Mouse (Mus musculus) spleen, adult 2 months (tissue): ENCODE measurements around the gene Sgk1. TPM values are rescaled to one million over a fixed set of nuclear protein-coding genes. Genes with fewer than 3 reads are reported as not detected.
A peak's percentile ranks its signal among the peaks of the same experiment; 100 is the strongest.

Experiments used
- DNase-seq, 2 experiments: peaks; one replicate each; pipeline versions ENCODE4 v3.0.0 to v3.0.0-alpha.2; 2012 to 2021; ENCODE audit warnings: low spot score in 2 of 2, low read depth in 1 of 2
- H3K27ac ChIP-seq: fragments of 200-500 bp; 2 replicates; pipeline ENCODE4 v1.5.1; 2012; ENCODE audit warnings: low read length, inconsistent platforms; ENCODE audit not compliant: insufficient read depth
- H3K27me3 ChIP-seq: fragments of 200-500 bp; 2 replicates; pipeline ENCODE4 v1.6.1; 2012; ENCODE audit warnings: mild to moderate bottlenecking, moderate library complexity, low read length, inconsistent platforms; ENCODE audit not compliant: control insufficient read depth, insufficient read depth
- H3K36me3 ChIP-seq: fragments of 200-500 bp; 2 replicates; pipeline ENCODE4 v1.6.1; 2012; ENCODE audit warnings: mild to moderate bottlenecking, low read length, inconsistent platforms; ENCODE audit not compliant: control insufficient read depth, insufficient read depth
- H3K4me1 ChIP-seq: fragments of 200-500 bp; 2 replicates; pipeline ENCODE4 v1.6.1; 2011; ENCODE audit warnings: inconsistent platforms; ENCODE audit not compliant: control insufficient read depth, insufficient read depth, insufficient read length
- H3K4me3 ChIP-seq: fragments of 200-500 bp; 2 replicates; pipeline ENCODE4 v1.5.1; 2011; ENCODE audit warnings: mild to moderate bottlenecking, inconsistent platforms; ENCODE audit not compliant: insufficient read depth, insufficient read length; ENCODE audit errors: extremely low read depth
- CTCF ChIP-seq: fragments of 200-500 bp; IDR thresholded peaks from 2 replicates; pipeline ENCODE4 v1.5.1; 2011; ENCODE audit warnings: mild to moderate bottlenecking, inconsistent platforms; ENCODE audit not compliant: insufficient read depth, insufficient read length, insufficient replicate concordance; ENCODE audit errors: extremely low read depth
- POLR2A ChIP-seq: fragments of 200-500 bp; IDR thresholded peaks from 2 replicates; pipeline ENCODE4 v1.6.1; 2011; ENCODE audit warnings: low read depth, low read length, inconsistent platforms
- WGBS: fragments of 180-500 bp; shearing (Covaris S2); methylation state at CpG from one replicate; pipeline ENCODE4 v1.1.7; 2018; 5-methylcytosine and 5-hydroxymethylcytosine counted together
- polyA plus RNA-seq: library from polyadenylated mRNA; depleted of rRNA; stranded (reverse); fragments of >200 nt; gene quantifications from 2 replicates; pipeline ENCODE4 v1.2.3, GENCODE M21; 2012

The Sgk1 gene
- polyA plus RNA-seq, 1 experiment, result 15.8 TPM

DNA sequence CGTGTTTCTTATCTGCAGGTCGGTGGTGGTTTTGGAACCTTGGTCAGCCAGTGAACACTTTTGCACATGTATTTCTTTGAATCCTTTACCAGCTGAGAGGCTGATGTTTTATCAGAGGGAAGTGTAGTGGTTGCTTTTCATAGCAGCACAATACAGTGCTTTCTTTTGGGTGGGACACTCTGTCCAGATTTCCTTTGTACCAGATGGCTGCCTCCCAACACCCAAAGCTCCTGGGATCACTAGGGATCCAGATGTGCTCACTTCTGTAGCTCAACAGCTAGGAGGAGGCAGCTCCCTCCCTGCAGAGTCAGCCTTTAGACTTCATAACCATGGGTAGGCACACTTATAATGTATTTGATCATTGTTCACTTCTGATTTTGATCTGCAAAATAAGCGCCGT is 70.5 kb downstream of the Sgk1 start:
- WGBS, result 88% methylated on average over 4 of the region's 4 CpGs
- H3K27me3 ChIP-seq, result no peaks in the 10 kb centered on the region
- H3K4me1 ChIP-seq, result no peaks in the 10 kb centered on the region
- DNase-seq, result no peak
- H3K36me3 ChIP-seq, result no peaks in the 10 kb centered on the region
- TF ChIP-seq POLR2A (no peak), CTCF (no peak)
- H3K4me3 ChIP-seq, result no peak overlapping the region
- no peak overlapping the region for H3K27ac ChIP-seq

DNA sequence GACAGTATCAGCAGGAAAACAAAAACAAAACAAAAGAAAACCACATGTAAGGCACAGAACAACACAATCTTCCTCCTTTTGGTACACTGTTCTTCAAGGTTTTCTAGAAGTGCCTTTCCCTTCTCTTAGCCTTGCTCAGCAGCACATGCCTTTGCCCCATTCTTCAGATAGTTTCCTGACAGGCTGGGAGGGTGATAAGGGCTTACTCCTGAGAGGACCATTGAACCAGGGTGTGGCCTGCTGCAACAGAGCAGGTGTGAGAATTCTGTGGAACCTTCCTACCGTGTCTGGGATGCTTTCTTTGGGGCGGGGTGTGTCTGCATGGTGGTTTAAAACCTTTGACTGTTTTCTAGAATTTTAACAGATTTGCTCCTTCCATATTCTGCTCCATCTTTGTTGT is 79.1 kb downstream of the Sgk1 start:
- WGBS, result 85% methylated on average over 2 of the region's 2 CpGs
- no peaks in the 10 kb centered on the region for H3K27me3 ChIP-seq
- H3K4me1 ChIP-seq, result no peaks in the 10 kb centered on the region
- H3K27ac ChIP-seq, result no peak overlapping the region
- DNase-seq, result no peak
- no peak for TF ChIP-seq CTCF
- TF ChIP-seq POLR2A, result no peak
- H3K36me3 ChIP-seq, result no peaks in the 10 kb centered on the region
- no peak overlapping the region for H3K4me3 ChIP-seq

DNA sequence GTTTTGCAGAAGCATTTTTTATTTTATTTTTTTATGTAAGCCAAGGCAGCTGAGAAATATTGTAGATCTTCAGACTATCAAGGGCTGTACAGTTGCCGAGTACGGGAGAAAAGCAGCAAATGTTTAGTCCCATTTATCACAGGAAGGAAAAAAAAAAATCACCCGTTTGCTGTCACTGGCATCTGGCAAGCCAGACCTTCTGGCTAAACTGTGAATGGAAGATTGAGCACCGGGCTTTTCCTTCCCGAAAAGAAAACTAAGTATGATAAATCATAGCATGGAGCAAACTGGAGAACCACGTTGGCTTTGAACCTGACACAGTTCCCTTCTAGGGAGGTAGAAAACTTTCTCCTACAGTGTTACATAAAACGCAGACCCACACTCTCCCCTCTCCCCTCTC is 81.0 kb downstream of the Sgk1 start:
- TF ChIP-seq POLR2A (no peak), CTCF (no peak)
- Histone ChIP-seq H3K27ac (no peak overlapping the region), H3K36me3 (no peaks in the 10 kb centered on the region), H3K27me3 (no peaks in the 10 kb centered on the region), H3K4me3 (no peak overlapping the region), H3K4me1 (no peaks in the 10 kb centered on the region)
- DNase-seq, result no peak
- 29% methylated on average over 7 of the region's 7 CpGs for WGBS

DNA sequence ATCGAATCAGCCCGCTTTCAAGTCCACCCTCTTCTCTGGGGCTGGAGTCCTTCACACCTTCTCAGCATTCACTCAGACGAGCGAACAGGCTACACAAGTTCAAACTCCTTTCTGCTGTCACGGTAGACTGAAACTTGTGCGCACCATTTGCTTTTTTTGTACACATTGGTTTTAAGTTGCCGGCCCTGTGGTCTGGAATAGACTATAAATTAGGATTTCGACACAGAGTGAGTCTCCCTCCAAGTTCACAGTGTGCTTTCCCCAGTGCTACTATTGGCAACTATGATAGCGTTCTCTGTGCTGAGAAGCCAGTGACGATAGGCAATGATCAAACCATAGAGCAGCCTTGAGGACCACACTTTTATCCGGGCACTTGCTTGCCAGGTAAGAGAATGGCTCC is 91.7 kb downstream of the Sgk1 start:
- 72% methylated on average over 11 of the region's 11 CpGs for WGBS
- H3K36me3 ChIP-seq, result no peaks in the 10 kb centered on the region
- no peak overlapping the region for H3K4me3 ChIP-seq
- TF ChIP-seq POLR2A, result no peak
- TF ChIP-seq CTCF, result no peak
- peaks cover 13% of the 10 kb centered on the region for H3K4me1 ChIP-seq
- no peak overlapping the region for H3K27ac ChIP-seq
- H3K27me3 ChIP-seq, result no peaks in the 10 kb centered on the region
- no peak for DNase-seq

GRCm38 (mm10) chr10:21974801-21975200 is 92.8 kb downstream of the Sgk1 start:
- DNase-seq, result no peak
- 93% methylated on average over 3 of the region's 3 CpGs for WGBS
- H3K36me3 ChIP-seq, result no peaks in the 10 kb centered on the region
- H3K4me3 ChIP-seq, result no peak overlapping the region
- peak overlapping the region; percentile 35; the same call in 1 of the 2 replicates for H3K27ac ChIP-seq
- peaks cover 13% of the 10 kb centered on the region for H3K4me1 ChIP-seq
- H3K27me3 ChIP-seq, result no peaks in the 10 kb centered on the region
- no peak for TF ChIP-seq CTCF
- no peak for TF ChIP-seq POLR2A

DNA sequence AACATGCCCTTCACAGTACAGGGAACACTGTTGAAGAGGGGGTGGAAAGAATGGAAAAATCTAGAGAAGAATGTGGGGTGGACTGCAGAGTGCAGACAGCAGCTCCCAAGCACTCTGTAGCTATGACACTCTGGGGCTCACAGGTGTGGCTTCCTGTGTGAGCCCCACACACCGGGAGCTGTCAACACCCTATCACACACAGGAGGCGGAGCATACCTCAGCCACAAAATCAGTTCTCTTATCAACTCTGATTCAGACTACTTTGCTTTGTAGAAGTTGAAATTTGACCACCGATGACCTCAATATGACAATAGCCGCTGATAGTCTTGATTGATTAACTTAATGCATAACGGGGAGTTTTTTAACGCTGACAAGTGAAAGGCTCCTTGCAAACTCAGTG is 93.4 kb downstream of the Sgk1 start:
- peak in 1 of 2 experiments; percentile 42 for DNase-seq

DNA sequence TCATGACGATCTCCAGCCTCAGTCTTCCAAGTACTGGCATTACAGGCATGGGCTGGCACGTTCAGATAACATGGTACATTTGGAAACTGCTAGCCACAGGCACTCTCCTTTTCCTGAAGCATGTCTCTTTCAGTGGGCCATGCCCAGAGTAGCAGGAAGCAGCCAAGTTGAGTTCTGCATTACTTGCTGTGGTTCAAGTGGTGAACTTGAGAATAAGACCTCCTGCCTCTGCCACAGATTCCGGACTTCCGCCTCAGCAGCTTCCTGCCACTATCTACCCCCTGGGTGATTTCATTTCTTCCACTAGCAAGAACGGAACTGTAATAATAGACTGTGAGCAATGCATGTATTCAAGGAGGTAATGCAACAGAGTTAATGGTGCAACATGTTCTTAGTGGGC is 94.3 kb downstream of the Sgk1 start:
- DNase-seq, result peak; percentile 49 to 71
- Histone ChIP-seq H3K27ac (peak overlapping the region; percentile 75), H3K4me1 (peaks cover 13% of the 10 kb centered on the region), H3K4me3 (no peak overlapping the region), H3K36me3 (no peaks in the 10 kb centered on the region), H3K27me3 (no peaks in the 10 kb centered on the region)
- WGBS, result 13% methylated on average over 5 of the region's 5 CpGs
- no peak for TF ChIP-seq CTCF
- TF ChIP-seq POLR2A, result no peak; the same call in 1 of the 2 replicates

More for the DNA sequence above, 93.4 kb downstream of the Sgk1 start:
- Histone ChIP-seq H3K4me1 (peaks cover 13% of the 10 kb centered on the region), H3K36me3 (no peaks in the 10 kb centered on the region), H3K27ac (peak overlapping the region; percentile 75; the same call in 1 of the 2 replicates), H3K27me3 (no peaks in the 10 kb centered on the region), H3K4me3 (no peak overlapping the region)
- 70% methylated on average over 6 of the region's 6 CpGs for WGBS
- TF ChIP-seq CTCF (no peak), POLR2A (no peak)
